Mouse (Mus musculus) CD4-positive naive resting alpha-beta T cell, adult 57 days (primary cell): Measurements from ENCODE around the gene Arhgef2. TPM values are rescaled to one million over a fixed set of nuclear protein-coding genes. Genes with fewer than 3 reads are reported as not detected.

Source experiments
- total RNA-seq: library from RNA; stranded (reverse); gene quantifications from one replicate; pipeline ENCODE4 v1.2.4, GENCODE M21; 2023

The Arhgef2 gene
- 165 TPM for total RNA-seq

GRCm38 (mm10) chr3:88605666-88606065 is at the start of gene Arhgef2:
Gene Arhgef2, plus strand, starts transcription at chr3:88605966.

GRCm38 (mm10) chr3:88575540-88575939 is 30.2 kb upstream of the Arhgef2 start, which contains the start of gene Ssr2:
Gene Ssr2, plus strand, starts transcription at chr3:88575876.

GRCm38 (mm10) chr3:88652846-88653515 is 47.2 kb downstream of the Arhgef2 start, which contains the start of gene Rxfp4:
Gene Rxfp4, minus strand, starts transcription at chr3:88653142.

GRCm38 (mm10) chr3:88684980-88685941 is 79.5 kb downstream of the Arhgef2 start, which contains the start of gene Khdc4:
Gene Khdc4, plus strand, starts transcription at chr3:88685803.

Other genes with a start within 250 kb of the Arhgef2 start
- gene Paqr6, start 241.4 kb upstream of the Arhgef2 start, total RNA-seq, result 3.7 TPM
- not detected for gene Bglap3, start 233.2 kb upstream of the Arhgef2 start, total RNA-seq
- not detected for gene Bglap2, start 227.3 kb upstream of the Arhgef2 start, total RNA-seq
- not detected for gene Bglap, start 221.5 kb upstream of the Arhgef2 start, total RNA-seq
- 42.3 TPM for gene Pmf1, start 195.6 kb upstream of the Arhgef2 start, total RNA-seq
- 16.3 TPM for gene Slc25a44, start 180.8 kb upstream of the Arhgef2 start, total RNA-seq
- gene Sema4a, start 144.8 kb upstream of the Arhgef2 start, total RNA-seq, result 98.8 TPM
- gene Lmna, start 96.0 kb upstream of the Arhgef2 start, total RNA-seq, result 27.9 TPM
- 3.0 TPM for gene Mex3a, start 73.6 kb upstream of the Arhgef2 start, total RNA-seq
- gene Rab25, start 57.7 kb upstream of the Arhgef2 start, total RNA-seq, result not detected
- gene Lamtor2, start 52.9 kb upstream of the Arhgef2 start, total RNA-seq, result 78.7 TPM
- 50.1 TPM for gene Ubqln4, start 52.2 kb upstream of the Arhgef2 start, total RNA-seq
- 78.1 TPM for gene Ssr2, start 30.1 kb upstream of the Arhgef2 start, total RNA-seq
- not detected for gene Rxfp4, start 47.2 kb downstream of the Arhgef2 start, total RNA-seq
- 126 TPM for gene Khdc4, start 79.8 kb downstream of the Arhgef2 start, total RNA-seq
- gene Rit1, start 110.9 kb downstream of the Arhgef2 start, total RNA-seq, result 30.4 TPM
- gene Syt11, start 169.2 kb downstream of the Arhgef2 start, total RNA-seq, result 8.5 TPM
- 78.1 TPM for gene Gon4l, start 229.3 kb downstream of the Arhgef2 start, total RNA-seq